Mouse (Mus musculus) limb, embryonic 14.5 days (tissue): ENCODE data around the gene 9030624G23Rik. TPM values are rescaled to one million over a fixed set of nuclear protein-coding genes. Genes with fewer than 3 reads are reported as not detected.
"Not testable (repeated sequence)": the region's sequence is repeated elsewhere in the genome, so short reads cannot be mapped to it uniquely, and the experiment has no call there.

Experiments used
- ATAC-seq: fragments of 200-750 bp; cut with Nextera tagmentation; 2 replicates; pipeline ENCODE4 v1.8.0; 2017; ENCODE audit warnings: low read depth, moderate number of reproducible peaks, moderate TSS enrichment; ENCODE audit not compliant: low FRiP score
- DNase-seq: peaks from one replicate; pipeline ENCODE4 v3.0.0-alpha.2; 2015; ENCODE audit warnings: low spot score
- H3K27ac ChIP-seq: fragments of 300-500 bp; sonication (generic); replicated peaks from 2 replicates; pipeline ENCODE4 v1.5.1; 2014; ENCODE audit warnings: low read depth, mild to moderate bottlenecking, low read length, moderate library complexity, mixed read lengths
- H3K27me3 ChIP-seq: fragments of 300-500 bp; sonication (generic); 2 replicates; pipeline ENCODE4 v1.6.1; 2014; ENCODE audit warnings: low read length, mixed read lengths; ENCODE audit not compliant: control insufficient read depth, insufficient read depth
- H3K36me3 ChIP-seq: fragments of 300-500 bp; sonication (generic); 2 replicates; pipeline ENCODE4 v1.6.1; 2014; ENCODE audit warnings: mild to moderate bottlenecking, low read length, moderate library complexity, mixed read lengths; ENCODE audit not compliant: control insufficient read depth, insufficient read depth
- H3K4me1 ChIP-seq: fragments of 300-500 bp; sonication (generic); 2 replicates; pipeline ENCODE4 v1.6.1; 2014; ENCODE audit warnings: antibody characterized with exemption, low read length, mixed read lengths; ENCODE audit not compliant: control insufficient read depth, insufficient read depth
- H3K4me2 ChIP-seq: fragments of 300-500 bp; sonication (generic); replicated peaks from 2 replicates; pipeline ENCODE4 v1.6.1; 2014; ENCODE audit warnings: low read depth, mild to moderate bottlenecking, low read length, moderate library complexity; ENCODE audit not compliant: severe bottlenecking
- H3K4me3 ChIP-seq: fragments of 300-500 bp; sonication (generic); replicated peaks from 2 replicates; pipeline ENCODE4 v1.5.1; 2014; ENCODE audit warnings: low read length
- H3K9ac ChIP-seq: fragments of 300-500 bp; sonication (generic); 2 replicates; pipeline ENCODE4 v1.6.1; 2014; ENCODE audit warnings: mild to moderate bottlenecking, low read depth, low read length, moderate library complexity; ENCODE audit not compliant: severe bottlenecking
- H3K9me3 ChIP-seq: fragments of 300-500 bp; sonication (generic); 2 replicates; pipeline ENCODE4 v1.6.1; 2016; ENCODE audit warnings: low read length; ENCODE audit not compliant: control insufficient read depth
- WGBS: fragments of 180-500 bp; shearing (Covaris S2); extraction: QIAGEN DNeasy Blood & Tissue Kit; methylation state at CpG from one replicate; pipeline ENCODE4 v1.1.7; 2014; 5-methylcytosine and 5-hydroxymethylcytosine counted together
- polyA plus RNA-seq, 2 experiments: library from polyadenylated mRNA; depleted of rRNA in 1 of 2; stranded (reverse) in 1 of 2; unstranded in 1 of 2; fragments of >200 nt; fragmentation: Nextera tagmentation in 1 of 2; extraction: Ambion mirVana in 1 of 2; gene quantifications; 2 replicates each; pipeline versions ENCODE4 v1.2.1 to v1.2.3; 2012 to 2014

9030624G23Rik gene
- polyA plus RNA-seq (2012; rRNA removed) = 3.7 and 4.2 TPM in 2 replicates
- 3.3 and 3.6 TPM in 2 replicates for polyA plus RNA-seq (2014; fragmentation: Nextera tagmentation; extraction: Ambion mirVana)

- H3K9ac ChIP-seq = peak within 1 kb of the TSS; percentile 52
- H3K4me3 ChIP-seq = peak within 1 kb of the TSS; percentile 44
- H3K9me3 ChIP-seq, H3K36me3 ChIP-seq, H3K27me3 ChIP-seq, H3K4me1 ChIP-seq: not testable (repeated sequence)
- DNase-seq = peak; percentile 37
- H3K4me2 ChIP-seq = peak within 1 kb of the TSS; percentile 34; the same call in 1 of the 2 replicates
- H3K27ac ChIP-seq = 0 out of 2 replicates have a peak within 1 kb of the TSS, but pooled peaks have one; percentile 55
- under 1% methylated on average over 20 of the region's 39 CpGs for WGBS
- ATAC-seq = peak; percentile 65; the same call in 1 of the 2 replicates
Observed at GRCm38 (mm10) chr12:24097108-24097520, at the start of gene 9030624G23Rik. Gene 9030624G23Rik (minus strand): TSS chr12:24097246.

GRCm38 (mm10) chr12:24083096-24083495, 13.9 kb downstream of the 9030624G23Rik start:
- not testable (repeated sequence) for H3K4me3 ChIP-seq
- WGBS = 92% methylated on average over 2 of the region's 5 CpGs

More at GRCm38 (mm10) chr12:24083096-24083495, 13.9 kb downstream of the 9030624G23Rik start:
- H3K4me2 ChIP-seq, H3K27ac ChIP-seq, DNase-seq, H3K9ac ChIP-seq, ATAC-seq, H3K27me3 ChIP-seq, H3K36me3 ChIP-seq, H3K9me3 ChIP-seq, H3K4me1 ChIP-seq: not testable (repeated sequence)
